Mouse (Mus musculus): Measurements from ENCODE around the gene Tns3.

GRCm38 (mm10) chr11:8467403-8468160, 196.8 kb downstream of the Tns3 start:
- TF ChIP-seq CTCF (IDR thresholded peaks at IDR 0.05; ENCODE audit: low read depth) = no peak
- no peak for TF ChIP-seq EP300 (IDR thresholded peaks at IDR 0.05; ENCODE audit: low read depth)

All from liver, postnatal 0 days (tissue).